Mouse (Mus musculus) liver, postnatal 0 days (tissue): ENCODE results near the gene Ccdc172. TPM values are rescaled to one million over a fixed set of nuclear protein-coding genes. Genes with fewer than 3 reads are reported as not detected.

Experiments used
- ATAC-seq: fragments of 200-750 bp; cut with Nextera tagmentation; 2 replicates; pipeline ENCODE4 v1.8.0; 2017; ENCODE audit warnings: mild to moderate bottlenecking, moderate library complexity
- DNase-seq: peaks from one replicate; pipeline ENCODE4 v3.0.0-alpha.2; 2016
- H3K27ac ChIP-seq: fragments of 300-500 bp; sonication (generic); 2 replicates; pipeline ENCODE4 v1.5.1; 2014; ENCODE audit warnings: antibody characterized with exemption, moderate library complexity, mild to moderate bottlenecking, low read depth
- H3K27me3 ChIP-seq: fragments of 300-500 bp; sonication (generic); 2 replicates; pipeline ENCODE4 v1.6.1; 2014; ENCODE audit warnings: low read length, control low read depth, mixed read lengths; ENCODE audit not compliant: insufficient read depth
- H3K36me3 ChIP-seq: fragments of 300-500 bp; sonication (generic); replicated peaks from 2 replicates; pipeline ENCODE4 v1.6.1; 2014; ENCODE audit warnings: mild to moderate bottlenecking, control low read depth, low read length, moderate library complexity, mixed read lengths; ENCODE audit not compliant: insufficient read depth
- H3K4me1 ChIP-seq: fragments of 300-500 bp; sonication (generic); 2 replicates; pipeline ENCODE4 v1.6.1; 2014; ENCODE audit warnings: antibody characterized with exemption, mild to moderate bottlenecking, control low read depth; ENCODE audit not compliant: insufficient read depth
- H3K4me2 ChIP-seq: fragments of 300-500 bp; sonication (generic); 2 replicates; pipeline ENCODE4 v1.6.1; 2014; ENCODE audit warnings: low read depth, mild to moderate bottlenecking, low read length, moderate library complexity, mixed read lengths
- H3K4me3 ChIP-seq: fragments of 300-500 bp; sonication (generic); 2 replicates; pipeline ENCODE4 v1.5.1; 2014; ENCODE audit warnings: low read depth, low read length
- H3K9ac ChIP-seq: fragments of 300-500 bp; sonication (generic); replicated peaks from 2 replicates; pipeline ENCODE4 v1.6.1; 2014; ENCODE audit warnings: mild to moderate bottlenecking, moderate library complexity
- H3K9me3 ChIP-seq: fragments of 300-500 bp; sonication (generic); 2 replicates; pipeline ENCODE4 v1.6.1; 2016; ENCODE audit warnings: mild to moderate bottlenecking, control low read depth, low read length, mixed read lengths
- CTCF ChIP-seq: sonication (generic); IDR thresholded peaks from 2 replicates; pipeline ENCODE4 v1.5.1; 2016; ENCODE audit warnings: antibody characterized with exemption, low read depth
- EP300 ChIP-seq: IDR thresholded peaks from 2 replicates; pipeline ENCODE4 v1.6.1; 2016; ENCODE audit warnings: antibody characterized with exemption, low read depth, mild to moderate bottlenecking
- WGBS: fragments of 180-500 bp; shearing (Covaris S2); extraction: QIAGEN DNeasy Blood & Tissue Kit; methylation state at CpG from one replicate; pipeline ENCODE4 v1.1.7; 2014; ENCODE audit not compliant: insufficient replicate concordance; 5-methylcytosine and 5-hydroxymethylcytosine counted together
- polyA plus RNA-seq: library from polyadenylated mRNA; unstranded; fragments of >200 nt; fragmentation: Nextera tagmentation; extraction: Ambion mirVana; gene quantifications from 2 replicates; pipeline ENCODE4 v1.2.1, GENCODE M21; 2015

The Ccdc172 gene
- polyA plus RNA-seq, 1 experiment from 2014 or later = not detected

DNA sequence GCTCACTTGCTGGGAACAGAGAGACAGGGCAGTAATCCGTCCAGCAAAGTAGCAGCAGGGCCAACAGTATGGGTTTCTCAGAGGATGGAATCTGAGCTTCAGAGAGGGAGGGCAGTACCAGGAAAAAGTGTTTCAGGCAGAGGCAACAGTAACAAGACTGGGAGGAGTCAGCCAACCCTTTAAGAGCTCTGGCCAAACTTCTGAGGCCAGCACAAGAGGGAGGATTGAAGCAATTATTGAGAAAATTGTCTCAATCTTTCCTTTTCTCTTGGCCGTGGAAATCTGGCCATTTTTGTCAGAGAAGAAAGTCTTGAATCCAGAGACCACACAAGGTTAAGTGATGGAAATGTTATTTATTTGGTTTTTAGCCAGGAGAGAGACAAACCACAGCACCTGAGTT, 25.1 kb upstream of the Ccdc172 start:
- TF ChIP-seq CTCF = no peak
- TF ChIP-seq EP300 = no peak
- ATAC-seq = no peak
- H3K27ac ChIP-seq = no peak overlapping the region
- no peak for DNase-seq
- H3K4me3 ChIP-seq = no peak overlapping the region
- H3K9me3 ChIP-seq = no peaks in the 10 kb centered on the region
- H3K4me1 ChIP-seq = no peaks in the 10 kb centered on the region
- H3K36me3 ChIP-seq = no peaks in the 10 kb centered on the region
- 51% methylated on average over 2 of the region's 2 CpGs for WGBS
- H3K4me2 ChIP-seq = no peak overlapping the region
- no peaks in the 10 kb centered on the region for H3K27me3 ChIP-seq
- no peak overlapping the region for H3K9ac ChIP-seq

DNA sequence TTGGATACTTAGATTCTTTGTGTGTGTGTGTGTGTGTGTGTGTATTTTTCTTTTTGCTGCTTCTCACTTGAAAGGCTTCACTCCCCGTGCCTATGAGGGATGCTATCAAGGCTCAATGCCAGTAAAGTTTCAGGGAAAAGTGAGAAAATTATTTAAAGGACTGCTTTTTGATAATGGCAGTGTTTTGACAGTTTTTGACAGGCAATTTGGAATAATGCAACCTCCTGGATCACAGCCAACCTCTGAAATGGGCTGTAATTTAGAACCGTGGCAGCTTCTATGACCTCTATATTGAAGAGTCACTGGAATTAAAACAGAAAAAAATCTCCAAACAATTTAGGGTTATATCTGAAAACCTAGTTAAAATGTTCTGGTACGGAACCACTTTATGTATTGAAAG, 14.7 kb upstream of the Ccdc172 start:
- H3K4me1 ChIP-seq = no peaks in the 10 kb centered on the region
- H3K4me3 ChIP-seq = no peak overlapping the region
- WGBS = 67% methylated on average over 3 of the region's 3 CpGs
- no peak for DNase-seq
- no peak for TF ChIP-seq CTCF
- TF ChIP-seq EP300 = no peak
- no peak for ATAC-seq
- H3K27me3 ChIP-seq = no peaks in the 10 kb centered on the region
- no peaks in the 10 kb centered on the region for H3K9me3 ChIP-seq
- H3K9ac ChIP-seq = no peak overlapping the region
- no peak overlapping the region for H3K4me2 ChIP-seq
- H3K27ac ChIP-seq = no peak overlapping the region
- H3K36me3 ChIP-seq = no peaks in the 10 kb centered on the region

DNA sequence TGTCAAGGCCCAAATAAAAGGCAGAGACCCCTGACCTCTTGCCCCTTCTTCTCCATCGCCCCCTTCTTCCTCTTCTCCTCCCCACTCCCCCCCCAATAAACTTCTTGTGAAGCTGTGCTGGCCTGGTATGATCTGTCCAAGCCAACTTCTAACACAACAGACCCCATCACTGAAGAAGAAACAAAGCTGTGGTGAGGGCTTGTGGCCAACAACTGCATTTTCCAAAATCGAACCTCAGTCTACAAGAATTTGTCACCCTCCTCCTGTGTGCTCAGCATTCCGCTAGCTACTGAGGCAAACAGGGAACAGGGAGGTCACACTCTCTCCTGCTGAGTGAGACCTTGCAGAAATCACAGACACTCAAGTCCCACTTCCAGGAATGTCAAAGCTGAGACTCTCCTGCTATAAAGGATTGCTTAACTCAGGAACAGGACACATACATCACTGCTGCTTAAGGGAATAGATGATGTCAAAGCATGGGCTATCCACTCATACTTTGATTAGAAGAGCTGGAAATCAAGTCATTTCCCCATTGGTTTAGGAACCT, 12.3 kb upstream of the Ccdc172 start:
- Histone ChIP-seq H3K9ac (no peak overlapping the region), H3K9me3 (no peaks in the 10 kb centered on the region), H3K4me1 (no peaks in the 10 kb centered on the region), H3K27me3 (no peaks in the 10 kb centered on the region), H3K27ac (no peak overlapping the region), H3K4me3 (no peak overlapping the region), H3K36me3 (no peaks in the 10 kb centered on the region), H3K4me2 (no peak overlapping the region)
- ATAC-seq (no peak), DNase-seq (no peak)
- 65% methylated on average over 3 of the region's 3 CpGs for WGBS
- TF ChIP-seq EP300 (no peak), CTCF (no peak)

DNA sequence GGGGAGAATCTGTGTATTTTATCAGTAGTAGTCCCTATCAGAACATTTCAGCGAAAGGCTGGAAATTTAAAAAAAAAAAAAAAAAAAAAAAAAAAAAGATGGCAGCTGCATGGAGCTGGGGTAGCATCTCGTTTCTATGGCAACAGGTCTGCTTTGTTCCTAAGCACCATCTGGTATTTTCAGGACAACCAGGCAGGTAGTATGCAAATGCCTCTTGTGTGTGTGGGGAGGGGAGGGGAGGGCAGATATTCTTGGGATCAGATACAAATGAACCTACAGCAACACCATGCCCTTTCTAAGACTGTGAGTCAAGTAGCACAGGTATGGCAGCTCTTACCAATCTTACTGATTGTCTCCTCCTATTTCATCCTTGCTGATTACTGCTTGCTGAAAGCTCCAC, 11.7 kb upstream of the Ccdc172 start:
- Histone ChIP-seq H3K27ac (no peak overlapping the region), H3K4me1 (no peaks in the 10 kb centered on the region), H3K9me3 (no peaks in the 10 kb centered on the region), H3K4me2 (no peak overlapping the region), H3K36me3 (no peaks in the 10 kb centered on the region), H3K4me3 (no peak overlapping the region), H3K27me3 (no peaks in the 10 kb centered on the region), H3K9ac (no peak overlapping the region)
- WGBS = 89% methylated on average over 2 of the region's 2 CpGs
- no peak for TF ChIP-seq CTCF
- no peak for TF ChIP-seq EP300
- ATAC-seq (no peak), DNase-seq (no peak)

DNA sequence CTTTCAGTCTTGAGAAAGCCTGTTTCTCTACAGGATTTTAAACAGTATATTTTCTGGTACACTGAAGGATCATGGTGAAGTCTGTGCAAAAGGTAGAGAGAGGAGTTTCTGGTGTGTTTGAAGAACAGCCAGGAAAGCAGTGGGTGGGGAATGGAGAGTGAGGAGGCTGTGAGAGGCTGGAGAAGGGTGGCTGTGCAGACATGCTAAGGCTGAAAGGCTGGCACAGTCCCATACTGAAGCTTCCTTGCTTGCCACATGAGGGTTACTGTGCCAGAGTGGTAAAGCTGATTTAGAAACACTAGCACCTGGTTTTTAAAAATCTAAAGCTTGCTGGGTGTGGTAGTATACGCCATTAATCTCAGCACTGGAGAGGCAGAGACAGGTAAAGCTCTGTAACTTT, 9.9 kb downstream of the Ccdc172 start:
- H3K27ac ChIP-seq = no peak overlapping the region
- WGBS = 81% methylated on average over 1 of the region's 1 CpGs

DNA sequence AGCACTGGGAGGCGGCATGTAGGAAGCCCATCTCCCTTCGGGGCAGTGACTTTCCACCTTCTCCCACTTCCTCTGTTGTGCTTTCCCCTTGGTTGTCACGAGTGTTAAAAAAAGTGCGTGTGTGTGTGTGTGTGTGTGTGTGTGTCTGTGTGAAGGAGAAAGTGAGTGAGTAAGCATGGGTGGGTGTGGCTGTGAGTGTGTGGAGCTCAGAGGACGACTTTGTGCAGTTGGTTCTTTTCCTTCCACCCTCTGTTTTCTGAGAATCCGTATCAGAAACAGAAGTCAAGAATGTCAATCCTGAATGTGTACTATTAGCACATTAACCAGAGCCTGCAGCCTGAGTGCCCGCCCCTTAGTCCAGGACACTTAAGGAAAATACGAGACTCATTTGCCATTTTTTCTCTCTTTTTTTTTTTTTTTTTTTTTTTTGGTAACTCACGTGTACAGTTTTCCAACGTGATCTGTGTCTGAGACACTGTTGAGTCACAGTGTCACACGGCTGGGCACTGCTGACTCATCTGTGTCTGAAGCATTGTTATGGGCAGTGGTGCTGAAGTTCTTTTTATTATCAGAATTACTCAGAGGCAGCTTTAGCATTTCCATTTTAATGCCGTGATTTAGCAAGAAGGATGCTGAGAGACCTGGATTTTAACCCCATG, 12.1 kb downstream of the Ccdc172 start:
- H3K4me2 ChIP-seq = no peak overlapping the region
- H3K27ac ChIP-seq = no peak overlapping the region
- no peak overlapping the region for H3K4me3 ChIP-seq
- ATAC-seq (no peak), DNase-seq (no peak)
- WGBS = 57% methylated on average over 12 of the region's 12 CpGs
- H3K9ac ChIP-seq = no peak overlapping the region
- no peaks in the 10 kb centered on the region for H3K36me3 ChIP-seq
- TF ChIP-seq EP300 (no peak), CTCF (no peak)
- H3K27me3 ChIP-seq = no peaks in the 10 kb centered on the region
- H3K9me3 ChIP-seq = no peaks in the 10 kb centered on the region
- no peaks in the 10 kb centered on the region for H3K4me1 ChIP-seq

More for the DNA sequence above, 9.9 kb downstream of the Ccdc172 start:
- no peak overlapping the region for H3K9ac ChIP-seq
- H3K4me1 ChIP-seq = no peaks in the 10 kb centered on the region
- H3K36me3 ChIP-seq = no peaks in the 10 kb centered on the region
- no peak for DNase-seq
- H3K4me3 ChIP-seq = no peak overlapping the region
- no peak for ATAC-seq
- no peaks in the 10 kb centered on the region for H3K27me3 ChIP-seq
- TF ChIP-seq CTCF (no peak), EP300 (no peak)
- no peaks in the 10 kb centered on the region for H3K9me3 ChIP-seq
- no peak overlapping the region for H3K4me2 ChIP-seq
